Mouse (Mus musculus): Measurements from ENCODE around the gene Heyl. TPM values are rescaled to one million over a fixed set of nuclear protein-coding genes. Genes with fewer than 3 reads are reported as not detected.

The Heyl gene
- 1.9 and 2.0 TPM in 2 replicates for polyA plus RNA-seq (2012; rRNA removed)

GRCm38 (mm10) chr4:123233492-123234084 is at the start of gene Heyl:
TSS of gene Heyl (plus strand) at chr4:123233556.

GRCm38 (mm10) chr4:123201186-123202093 is 31.9 kb upstream of the Heyl start, which contains the start of gene Nt5c1a:
TSS of gene Nt5c1a (plus strand) at chr4:123201504.

GRCm38 (mm10) chr4:123261721-123262401 is 28.5 kb downstream of the Heyl start, which contains the start of gene Pabpc4:
TSS of gene Pabpc4 (plus strand) at chr4:123262351.

Other genes with a start within 250 kb of the Heyl start
- gene Mycl, start 237.9 kb upstream of the Heyl start, polyA plus RNA-seq (2012; rRNA removed), result 8.3 and 9.4 TPM in 2 replicates
- 3.2 and 3.9 TPM in 2 replicates for gene Trit1, start 217.0 kb upstream of the Heyl start, polyA plus RNA-seq (2012; rRNA removed)
- 3.5 and 5.2 TPM in 2 replicates for gene Bmp8b, start 128.4 kb upstream of the Heyl start, polyA plus RNA-seq (2012; rRNA removed)
- gene Oxct2b, start 117.3 kb upstream of the Heyl start, polyA plus RNA-seq (2012; rRNA removed), result 0.32 and 0.36 TPM in 2 replicates
- 10.4 and 11.8 TPM in 2 replicates for gene Ppie, start 93.6 kb upstream of the Heyl start, polyA plus RNA-seq (2012; rRNA removed)
- 1.3 and 1.4 TPM in 2 replicates for gene Hpcal4, start 50.3 kb upstream of the Heyl start, polyA plus RNA-seq (2012; rRNA removed)
- gene Nt5c1a, start 32.1 kb upstream of the Heyl start, polyA plus RNA-seq (2012; rRNA removed), result 2.4 and 4.6 TPM in 2 replicates
- gene Pabpc4, start 28.8 kb downstream of the Heyl start, polyA plus RNA-seq (2012; rRNA removed), result 178 and 192 TPM in 2 replicates
- 0.69 and 0.74 TPM in 2 replicates for gene Oxct2a, start 90.1 kb downstream of the Heyl start, polyA plus RNA-seq (2012; rRNA removed)
- gene Bmp8a, start 109.7 kb downstream of the Heyl start, polyA plus RNA-seq (2012; rRNA removed), result 15.2 and 19.2 TPM in 2 replicates

Data from colon, adult 2 months (tissue).